Mouse (Mus musculus) small intestine, adult 2 months (tissue): ENCODE data around the gene Dst.

Experiments
- CTCF ChIP-seq: fragments of 200-500 bp; IDR thresholded peaks from 2 replicates; pipeline ENCODE4 v1.5.1; 2012; ENCODE audit warnings: low read depth, mild to moderate bottlenecking, control low read depth, inconsistent platforms, low read length, moderate library complexity, mixed read lengths; ENCODE audit not compliant: insufficient replicate concordance, insufficient read length; ENCODE audit errors: extremely low read depth
- POLR2A ChIP-seq: fragments of 200-500 bp; IDR thresholded peaks from 2 replicates; pipeline ENCODE4 v1.6.1; 2012; ENCODE audit warnings: low read depth, mild to moderate bottlenecking, control low read depth, inconsistent platforms, low read length, moderate library complexity

GRCm38 (mm10) chr1:33964643-33965042 lies 56.6 kb downstream of the Dst start:
- no peak for TF ChIP-seq CTCF
- TF ChIP-seq POLR2A: no peak
